Mouse (Mus musculus) CH12.LX (cell line): ENCODE results near the gene Dusp16. TPM values are rescaled to one million over a fixed set of nuclear protein-coding genes. Genes with fewer than 3 reads are reported as not detected.

Source experiments
- DNase-seq: peaks from one replicate; pipeline ENCODE4 v3.0.0-alpha.2; 2013; ENCODE audit errors: extremely low read depth
- H3K27ac ChIP-seq: 2 replicates; pipeline ENCODE4 v1.5.1; 2012; ENCODE audit warnings: low read depth, mild to moderate bottlenecking, control low read depth, moderate library complexity; ENCODE audit not compliant: insufficient read depth
- H3K27me3 ChIP-seq: replicated peaks from 2 replicates; pipeline ENCODE3; 2012; ENCODE audit warnings: inconsistent platforms
- H3K36me3 ChIP-seq, 2 experiments: replicated peaks in 1 of 2; 2 replicates each; pipeline versions ENCODE3 to v1.6.1; 2012; ENCODE audit warnings: inconsistent platforms in 1 of 2, low read length in 1 of 2, mild to moderate bottlenecking in 1 of 2, mixed read lengths in 1 of 2, moderate library complexity in 1 of 2; ENCODE audit not compliant: control insufficient read depth in 1 of 2, insufficient read depth in 1 of 2
- H3K4me1 ChIP-seq, 2 experiments: 2 replicates each; pipeline ENCODE4 v1.6.1; 2012; ENCODE audit warnings: inconsistent platforms in 1 of 2, moderate library complexity in 1 of 2; ENCODE audit not compliant: insufficient read depth in 2 of 2, control insufficient read depth in 1 of 2
- H3K4me2 ChIP-seq: 2 replicates; pipeline ENCODE4 v1.6.1; 2012; ENCODE audit warnings: low read depth, mild to moderate bottlenecking, control low read depth; ENCODE audit not compliant: poor library complexity, insufficient read depth, severe bottlenecking
- H3K4me3 ChIP-seq, 3 experiments: fragments of 150-350 bp in 1 of 3; sonication (generic) in 1 of 3; replicated peaks in 1 of 3; 2 replicates each; pipeline versions ENCODE3 to v1.5.1; 2011 to 2012; ENCODE audit warnings: low read depth in 2 of 3, low read length in 2 of 3, mild to moderate bottlenecking in 2 of 3, moderate library complexity in 2 of 3, control low read depth in 1 of 3, improper control_type of control experiment in 1 of 3, inconsistent platforms in 1 of 3, mixed read lengths in 1 of 3; ENCODE audit not compliant: poor library complexity in 1 of 3
- H3K79me2 ChIP-seq: replicated peaks from 2 replicates; pipeline ENCODE4 v1.6.1; 2012; ENCODE audit warnings: mild to moderate bottlenecking, moderate library complexity; ENCODE audit not compliant: control insufficient read depth, poor library complexity, insufficient read depth, severe bottlenecking; ENCODE audit errors: extremely low read depth
- H3K9ac ChIP-seq: 2 replicates; pipeline ENCODE4 v1.6.1; 2012; ENCODE audit warnings: low read depth, mild to moderate bottlenecking, control low read depth, moderate library complexity; ENCODE audit not compliant: insufficient read depth
- H3K9me3 ChIP-seq: replicated peaks from 2 replicates; pipeline ENCODE3; 2012; ENCODE audit warnings: low read length, inconsistent platforms, mixed read lengths
- CHD1 ChIP-seq: IDR thresholded peaks from 2 replicates; pipeline ENCODE4 v1.6.1; 2012; ENCODE audit warnings: low read depth, low read length, improper control_type of control experiment, inconsistent platforms
- CTCF ChIP-seq, 2 experiments: IDR thresholded peaks in 1 of 2; conservative IDR thresholded peaks in 1 of 2; 2 replicates each; pipeline ENCODE4 v1.5.1; 2011 to 2012; ENCODE audit warnings: low read depth in 2 of 2, low read length in 2 of 2, improper control_type of control experiment in 1 of 2, inconsistent platforms in 1 of 2, mild to moderate bottlenecking in 1 of 2, moderate library complexity in 1 of 2
- ELF1 ChIP-seq: IDR thresholded peaks from 2 replicates; pipeline ENCODE4 v1.6.1; 2014; ENCODE audit warnings: low read depth, mild to moderate bottlenecking, inconsistent platforms, low read length, improper control_type of control experiment
- EP300 ChIP-seq: IDR thresholded peaks from 2 replicates; pipeline ENCODE4 v1.6.1; 2011; ENCODE audit warnings: low read length, improper control_type of control experiment
- GABPA ChIP-seq: IDR thresholded peaks from 2 replicates; pipeline ENCODE4 v1.6.1; 2012; ENCODE audit warnings: low read depth, low read length, improper control_type of control experiment, inconsistent platforms; ENCODE audit not compliant: insufficient replicate concordance
- IRF4 ChIP-seq: IDR thresholded peaks from 2 replicates; pipeline ENCODE4 v1.6.1; 2014; ENCODE audit warnings: low read depth, mild to moderate bottlenecking, inconsistent platforms, low read length, improper control_type of control experiment
- JUN ChIP-seq: IDR thresholded peaks from 2 replicates; pipeline ENCODE4 v1.6.1; 2011; ENCODE audit warnings: low read depth, mild to moderate bottlenecking, low read length, improper control_type of control experiment, moderate library complexity; ENCODE audit not compliant: insufficient read depth
- JUND ChIP-seq: conservative IDR thresholded peaks from 2 replicates; pipeline ENCODE4 v1.6.1; 2011; ENCODE audit warnings: low read depth, low read length, improper control_type of control experiment
- KAT2A ChIP-seq: IDR thresholded peaks from 2 replicates; pipeline ENCODE4 v1.6.1; 2012; ENCODE audit warnings: low read length, improper control_type of control experiment, inconsistent platforms; ENCODE audit not compliant: insufficient replicate concordance
- MAFK ChIP-seq: IDR thresholded peaks from 2 replicates; pipeline ENCODE4 v1.6.1; 2011; ENCODE audit warnings: low read length, improper control_type of control experiment; ENCODE audit not compliant: insufficient replicate concordance
- MXI1 ChIP-seq: IDR thresholded peaks from 2 replicates; pipeline ENCODE4 v1.6.1; 2011; ENCODE audit warnings: mild to moderate bottlenecking, low read depth, low read length, improper control_type of control experiment
- MYC ChIP-seq: IDR thresholded peaks from 2 replicates; pipeline ENCODE4 v1.6.1; 2011; ENCODE audit warnings: low read depth, mild to moderate bottlenecking, improper control_type of control experiment, low read length
- NELFE ChIP-seq: IDR thresholded peaks from 2 replicates; pipeline ENCODE4 v1.6.1; 2011; ENCODE audit warnings: low read depth, low read length, improper control_type of control experiment
- PAX5 ChIP-seq: IDR thresholded peaks from 2 replicates; pipeline ENCODE4 v1.6.1; 2012; ENCODE audit warnings: low read length, inconsistent platforms, mixed read lengths
- RAD21 ChIP-seq: IDR thresholded peaks from 2 replicates; pipeline ENCODE4 v1.6.1; 2011; ENCODE audit warnings: low read depth, mild to moderate bottlenecking, low read length, improper control_type of control experiment, moderate library complexity
- RCOR1 ChIP-seq: conservative IDR thresholded peaks from 2 replicates; pipeline ENCODE4 v1.6.1; 2012; ENCODE audit warnings: low read depth, mild to moderate bottlenecking, inconsistent platforms, low read length, improper control_type of control experiment
- SIN3A ChIP-seq: IDR thresholded peaks from 2 replicates; pipeline ENCODE4 v1.6.1; 2012; ENCODE audit warnings: low read length, improper control_type of control experiment, inconsistent platforms
- SMC3 ChIP-seq: IDR thresholded peaks from 2 replicates; pipeline ENCODE4 v1.6.1; 2011; ENCODE audit warnings: low read depth, low read length, improper control_type of control experiment
- TBP ChIP-seq: conservative IDR thresholded peaks from 2 replicates; pipeline ENCODE4 v1.6.1; 2011; ENCODE audit warnings: low read depth, low read length, improper control_type of control experiment
- UBTF ChIP-seq: IDR thresholded peaks from 2 replicates; pipeline ENCODE4 v1.6.1; 2012; ENCODE audit warnings: low read depth, mild to moderate bottlenecking, inconsistent platforms, low read length, improper control_type of control experiment, moderate library complexity
- USF1 ChIP-seq: IDR thresholded peaks from 2 replicates; pipeline ENCODE4 v1.6.1; 2014; ENCODE audit warnings: low read depth, mild to moderate bottlenecking, inconsistent platforms, low read length, improper control_type of control experiment
- ZC3H11A ChIP-seq: IDR thresholded peaks from 2 replicates; pipeline ENCODE4 v1.6.1; 2012; ENCODE audit warnings: low read depth, mild to moderate bottlenecking, inconsistent platforms, low read length, improper control_type of control experiment
- ZKSCAN1 ChIP-seq: IDR thresholded peaks from 2 replicates; pipeline ENCODE4 v1.6.1; 2012; ENCODE audit warnings: low read depth, inconsistent platforms, low read length, improper control_type of control experiment, borderline replicate concordance
- ZMIZ1 ChIP-seq: IDR thresholded peaks from 2 replicates; pipeline ENCODE4 v1.6.1; 2012; ENCODE audit warnings: low read depth, mild to moderate bottlenecking, inconsistent platforms, low read length, improper control_type of control experiment
- ZNF384 ChIP-seq: IDR thresholded peaks from 2 replicates; pipeline ENCODE4 v1.6.1; 2012; ENCODE audit warnings: low read depth, low read length, improper control_type of control experiment, inconsistent platforms
- dilution Hi-C: fragments of 300-500 bp; cut with MboI; formaldehyde crosslinking; loops from 2 replicates; pipeline ENCODE4 v1.14.3; 2020; ENCODE audit warnings: low sequenced_read_pairs; ENCODE audit not compliant: extremely low pct_unique_long_range_greater_than_20kb, extremely low pct_ligation_motif_present
- in situ Hi-C: fragments of 300-500 bp; cut with MboI; formaldehyde crosslinking; loops from 3 replicates; pipeline ENCODE4 v1.14.3; 2019; ENCODE audit warnings: low sequenced_read_pairs, low pct_ligation_motif_present, low pct_unique_long_range_greater_than_20kb, mixed read lengths
- polyA plus RNA-seq: library from polyadenylated mRNA; unstranded; fragments of >175 nt; gene quantifications from 2 replicates; pipeline ENCODE4 v1.2.1, GENCODE M21; 2012; ENCODE audit warnings: low read depth; ENCODE audit not compliant: insufficient read length
- total RNA-seq, 2 experiments: library from RNA; depleted of rRNA; stranded (reverse); fragments of 300-350 nt in 1 of 2; fragments of >200 nt in 1 of 2; gene quantifications; 2 replicates each; pipeline ENCODE4 v1.2.3; 2012 to 2014

The Dusp16 gene
- total and polyA plus RNA-seq, 3 experiments, result 3.7 to 13.1 (median 10.6) TPM

DNA sequence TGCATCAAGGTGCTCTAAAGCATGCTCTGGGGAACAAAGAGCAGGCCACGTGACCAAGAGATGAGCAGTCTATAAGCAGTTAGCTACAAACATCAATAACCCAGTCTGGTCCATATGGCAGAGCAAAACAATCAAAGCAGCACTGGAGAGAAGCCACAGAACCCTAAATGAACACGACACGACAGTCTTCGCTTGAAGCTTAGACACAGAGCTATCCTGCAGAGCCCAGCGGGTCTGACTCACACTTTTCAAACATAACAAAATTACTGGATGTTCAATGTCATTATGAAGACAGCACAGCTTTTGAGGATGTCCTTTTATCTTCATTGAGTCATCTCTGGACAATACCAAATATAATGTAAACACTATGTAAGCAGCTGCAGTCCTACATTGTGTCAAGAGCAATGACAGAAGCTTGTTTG is 58.6 kb downstream of the Dusp16 start:
- H3K9me3 ChIP-seq, result no peaks in the 10 kb centered on the region
- no peak overlapping the region for H3K27ac ChIP-seq
- H3K79me2 ChIP-seq, result no peaks in the 10 kb centered on the region
- H3K4me2 ChIP-seq, result no peak overlapping the region
- H3K4me1 ChIP-seq, result no peaks in the 10 kb centered on the region
- no peak overlapping the region for H3K4me3 ChIP-seq
- H3K27me3 ChIP-seq, result no peaks in the 10 kb centered on the region
- in situ Hi-C loops, result no loop called here
- TF ChIP-seq EP300 (no peak), SIN3A (no peak), UBTF (no peak), GABPA (no peak), PAX5 (no peak), ZKSCAN1 (no peak), ZMIZ1 (no peak), ELF1 (no peak), USF1 (no peak), NELFE (no peak)
- no peak for DNase-seq
- H3K9ac ChIP-seq, result no peak overlapping the region
- H3K36me3 ChIP-seq, result peaks cover 12 to 53% of the 10 kb centered on the region in 2 experiments
- dilution Hi-C loops, result no loop called here

DNA sequence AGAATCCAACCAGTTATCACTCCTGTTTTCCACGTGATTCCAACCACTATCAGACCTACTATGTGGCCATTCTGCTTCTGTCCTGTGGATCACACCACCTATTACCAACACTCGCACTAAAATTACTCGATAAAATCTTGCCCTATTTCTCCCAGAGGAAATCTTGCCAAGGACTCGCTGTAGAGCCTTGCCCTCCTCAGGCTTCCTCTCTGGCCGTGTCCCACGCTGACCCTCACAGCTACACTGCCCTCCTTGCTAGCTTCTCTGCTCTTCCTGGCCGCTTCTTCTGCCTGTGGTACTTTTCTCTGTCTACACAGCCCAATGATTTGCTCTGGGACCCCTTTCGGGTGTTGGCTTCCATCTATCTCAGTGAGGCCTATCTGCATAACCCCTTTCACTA is 59.6 kb downstream of the Dusp16 start:
- H3K27ac ChIP-seq, result no peak overlapping the region
- no peak overlapping the region for H3K4me2 ChIP-seq
- DNase-seq, result no peak
- no peaks in the 10 kb centered on the region for H3K27me3 ChIP-seq
- no peaks in the 10 kb centered on the region for H3K9me3 ChIP-seq
- H3K36me3 ChIP-seq, result peaks cover 17 to 53% of the 10 kb centered on the region in 2 experiments
- in situ Hi-C loops, result no loop called here
- no peak for TF ChIP-seq MAFK
- TF ChIP-seq CHD1, result no peak
- no peak for TF ChIP-seq CTCF (conservative IDR thresholded peaks at IDR 0.05 in 1 of 2, IDR thresholded peaks at IDR 0.05 in 1 of 2; ENCODE audit: low read depth in 2 of 2, low read length in 2 of 2)
- TF ChIP-seq TBP, result no peak
- no peak for TF ChIP-seq MXI1
- no peak for TF ChIP-seq IRF4
- TF ChIP-seq JUN, result no peak
- TF ChIP-seq UBTF, result no peak
- no peak for TF ChIP-seq SMC3
- no peak for TF ChIP-seq RCOR1
- no peak for TF ChIP-seq KAT2A
- no peak for TF ChIP-seq JUND
- TF ChIP-seq ZC3H11A, result no peak
- TF ChIP-seq GABPA, result no peak
- no peak for TF ChIP-seq MYC
- no peak for TF ChIP-seq RAD21
- no peak for TF ChIP-seq ZNF384
- TF ChIP-seq, all 38 proteins: peak for 0
- Histone ChIP-seq H3K9ac (no peak overlapping the region), H3K4me3 (no peak overlapping the region), H3K79me2 (no peaks in the 10 kb centered on the region), H3K4me1 (peaks cover 2 to 3% of the 10 kb centered on the region in 2 experiments; a peak in 1 of 4 replicates)
- dilution Hi-C loops, result no loop called here
